Mouse (Mus musculus) fat pad, adult 2 months (tissue): ENCODE measurements around the gene Igsf8.

ENCODE experiments used
- DNase-seq: peaks from one replicate; pipeline ENCODE4 v3.0.0-alpha.2; 2011; ENCODE audit warnings: low read depth, low spot score; ENCODE audit errors: extremely low read depth

Igsf8 gene

DNA sequence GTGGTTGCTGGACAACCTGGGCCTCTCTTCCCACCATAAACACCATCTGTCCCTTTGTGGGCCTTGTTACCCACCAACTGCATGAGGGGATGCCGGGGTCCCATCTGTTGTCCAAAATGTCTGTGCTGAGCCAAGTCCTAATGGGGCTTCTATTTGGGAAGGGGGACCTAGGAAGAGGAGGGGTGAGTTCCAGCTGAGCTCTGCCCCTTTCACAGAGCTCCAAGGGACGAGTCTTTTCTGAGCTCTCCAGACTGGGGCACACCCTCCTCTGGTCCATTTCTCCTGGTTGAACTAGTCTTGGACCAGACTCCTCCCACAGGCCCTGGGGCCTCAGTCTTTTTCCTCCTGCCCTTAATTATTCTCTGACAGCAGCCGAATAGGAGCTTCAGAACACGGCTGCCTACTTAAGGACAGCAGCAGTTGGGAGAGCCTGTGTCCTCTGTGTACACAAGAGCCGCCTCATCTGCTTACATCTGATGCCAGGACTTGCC lies 58.5 kb downstream of the Igsf8 start:
- no peak for DNase-seq

DNA sequence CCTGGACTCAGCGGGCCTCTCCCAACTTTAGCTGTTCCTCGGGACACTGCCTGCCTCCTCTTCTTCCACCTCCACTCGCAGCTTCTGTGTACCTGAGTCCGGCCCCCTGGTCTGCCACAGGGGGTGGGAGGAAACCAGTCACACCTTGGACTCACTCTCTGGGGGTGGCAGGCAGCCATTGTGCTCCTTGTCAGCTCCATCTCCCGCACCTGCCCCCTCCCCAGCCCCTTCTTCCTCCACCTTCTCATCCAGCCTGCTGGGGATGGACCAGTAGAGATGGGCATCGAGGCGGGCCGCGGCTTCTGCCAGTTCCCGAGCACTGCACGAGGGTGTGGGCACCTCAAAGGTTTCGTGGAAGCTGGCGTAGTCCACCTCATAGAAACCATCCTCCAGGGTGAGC lies 61.3 kb downstream of the Igsf8 start:
- no peak for DNase-seq

DNA sequence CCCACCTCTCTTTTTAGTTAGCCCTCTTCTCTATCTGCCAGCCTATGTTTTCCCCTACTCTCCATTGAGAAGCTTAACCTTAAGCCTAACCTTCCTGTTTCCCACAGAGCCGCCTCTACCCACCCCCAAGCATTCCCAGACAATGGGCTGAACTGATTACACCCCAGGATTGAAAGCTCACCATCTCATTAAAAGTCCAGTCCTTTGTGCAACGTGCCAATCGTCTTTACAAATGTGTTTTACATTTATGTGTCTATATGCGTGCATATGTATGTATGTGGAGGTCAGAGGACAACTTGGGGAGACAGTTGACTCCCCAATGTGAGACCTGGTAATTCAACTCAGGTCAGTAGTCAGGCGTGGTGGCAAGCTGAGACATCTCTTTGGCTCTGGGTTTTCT lies 61.9 kb downstream of the Igsf8 start:
- no peak for DNase-seq

DNA sequence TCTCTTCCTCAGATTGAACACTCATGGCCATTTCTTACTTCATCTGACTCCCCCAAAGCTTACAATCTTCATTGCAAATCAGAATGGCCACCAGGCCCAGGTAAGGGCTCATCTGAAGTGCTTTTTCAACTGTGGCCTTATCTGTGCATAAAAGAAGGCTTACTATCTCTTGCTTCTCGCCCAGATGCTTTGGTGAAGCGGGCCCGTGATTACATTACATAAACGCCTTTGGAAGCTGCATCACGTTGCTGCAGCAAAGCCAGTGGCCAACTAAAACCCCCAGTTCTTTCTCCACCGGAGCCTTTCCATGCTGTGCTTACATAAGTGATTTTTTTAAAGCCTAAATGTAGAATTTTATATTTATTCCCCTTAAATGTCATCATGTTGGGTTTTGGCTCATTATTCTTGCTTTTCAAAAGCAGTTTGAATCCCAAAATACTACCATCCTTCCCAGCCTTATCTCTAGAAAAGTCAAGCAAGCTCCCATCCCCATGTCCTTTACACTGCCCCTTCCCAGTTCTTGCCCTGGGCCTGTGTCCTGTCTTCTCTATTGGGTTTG lies 62.4 kb downstream of the Igsf8 start:
- DNase-seq: no peak

DNA sequence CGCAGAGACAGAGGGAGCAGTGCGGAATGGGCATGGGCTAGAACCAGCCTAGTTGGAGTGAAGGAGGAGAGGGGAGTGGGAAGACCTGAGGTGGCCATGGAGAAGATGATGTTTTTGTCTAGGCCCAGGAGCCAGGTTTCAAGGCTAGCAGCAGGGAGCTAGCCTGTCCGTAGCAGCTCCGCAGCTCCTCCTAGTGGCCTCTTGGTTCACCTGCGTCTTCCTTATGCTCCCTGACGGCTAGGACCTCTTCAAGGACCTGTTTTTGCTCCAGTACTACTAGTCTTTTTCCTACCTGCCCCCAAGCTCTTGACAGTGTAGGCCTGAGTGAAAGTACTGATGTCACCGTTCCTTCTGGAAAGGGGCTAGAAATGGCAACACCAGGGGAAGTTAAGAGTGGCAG lies 63.3 kb downstream of the Igsf8 start:
- DNase-seq: no peak

DNA sequence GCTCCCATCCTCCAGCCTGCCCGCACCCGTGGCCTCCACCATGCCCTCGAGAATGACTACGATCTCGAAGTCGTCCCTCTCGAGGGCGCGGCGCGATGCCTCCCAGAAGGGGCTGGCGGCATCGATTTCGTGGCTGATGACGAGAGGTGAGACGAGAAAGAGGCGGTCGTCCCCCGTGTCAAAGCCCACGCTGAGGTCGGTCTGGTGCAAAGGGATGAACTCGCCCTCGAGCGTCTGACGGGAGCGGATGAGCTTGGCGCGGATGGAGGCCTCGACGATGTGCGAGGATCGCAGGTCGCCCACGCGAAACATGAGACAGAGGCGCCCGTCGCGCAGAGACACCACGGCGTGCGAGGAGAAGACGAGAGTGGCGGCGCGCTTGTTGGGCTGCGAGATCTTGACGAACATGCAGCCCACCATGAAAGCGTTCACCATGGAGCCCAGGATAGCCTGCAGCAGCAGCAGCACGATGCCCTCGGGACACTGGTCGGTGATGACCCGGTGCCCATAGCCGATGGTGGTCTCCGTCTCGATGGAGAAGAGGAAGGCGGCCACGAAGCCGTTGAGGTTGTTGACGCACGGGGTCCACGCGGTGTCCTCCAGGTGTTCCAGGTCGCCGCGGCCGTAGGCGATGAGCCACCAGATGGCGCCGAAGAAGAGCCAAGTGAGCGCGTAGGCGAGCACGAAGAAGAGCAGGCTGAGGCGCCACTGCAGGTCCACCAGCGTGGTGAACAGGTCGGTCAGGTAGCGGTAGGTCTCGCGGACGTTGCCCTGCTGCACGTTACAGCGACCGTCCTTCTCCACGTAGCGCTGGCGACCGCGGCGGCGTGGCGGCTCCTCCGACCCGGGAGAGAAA lies 64.5 kb downstream of the Igsf8 start:
- no peak for DNase-seq

DNA sequence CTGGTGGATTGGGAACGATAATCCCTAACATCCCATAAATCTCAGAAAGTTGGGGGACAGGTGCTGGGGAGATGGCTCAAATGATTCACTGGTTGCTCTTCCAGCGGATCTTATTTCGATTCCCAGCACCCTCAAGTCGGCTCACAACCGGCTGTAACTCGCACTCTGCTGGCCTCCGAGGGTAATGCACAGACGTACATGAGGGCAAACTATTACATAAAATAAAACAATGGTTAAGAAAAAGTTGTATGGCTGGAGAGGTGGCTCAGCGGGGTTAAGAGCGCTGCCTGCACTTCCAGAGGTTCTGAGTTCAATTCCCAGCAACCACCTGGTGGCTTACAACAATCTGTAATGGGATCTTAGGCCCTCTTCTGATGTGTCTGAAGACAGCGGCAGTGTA lies 65.2 kb downstream of the Igsf8 start:
- DNase-seq: no peak

DNA sequence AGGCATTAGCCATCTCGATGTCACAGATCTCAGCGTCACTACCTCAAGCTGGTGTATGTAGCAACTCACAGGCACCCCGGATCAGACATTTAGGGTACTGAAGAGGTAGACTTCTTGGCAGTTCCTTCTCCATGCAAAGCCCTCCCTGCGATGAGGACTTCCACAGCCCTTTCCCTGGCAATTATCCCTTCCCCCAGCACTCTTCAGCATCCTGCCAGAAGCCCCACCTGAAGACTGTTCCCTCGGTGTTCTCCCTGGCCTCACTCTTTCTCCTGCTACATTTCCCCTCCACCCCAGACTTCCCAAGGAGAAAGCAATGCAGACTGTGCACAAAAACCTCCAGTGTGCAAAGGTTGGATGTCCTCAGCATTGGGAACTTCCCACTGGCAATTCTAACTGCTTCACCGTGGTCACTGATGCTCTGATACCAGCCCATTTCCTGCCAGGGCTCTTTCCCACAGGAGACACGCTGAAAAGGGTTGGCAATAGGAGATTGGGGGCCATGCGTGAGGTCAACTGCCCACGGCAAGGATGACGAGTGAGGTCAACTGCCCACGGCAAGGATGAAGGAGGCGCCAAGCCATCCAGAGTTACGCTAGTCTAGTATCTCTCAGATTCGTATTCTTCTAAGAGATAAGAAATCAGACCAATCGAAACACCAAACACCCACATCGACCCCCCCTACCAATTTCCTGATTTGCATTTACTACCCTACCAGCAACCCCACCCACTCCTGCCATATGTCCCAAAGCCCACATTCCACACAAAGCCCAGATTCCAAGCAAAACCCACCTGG lies 66.0 kb downstream of the Igsf8 start:
- DNase-seq: no peak

DNA sequence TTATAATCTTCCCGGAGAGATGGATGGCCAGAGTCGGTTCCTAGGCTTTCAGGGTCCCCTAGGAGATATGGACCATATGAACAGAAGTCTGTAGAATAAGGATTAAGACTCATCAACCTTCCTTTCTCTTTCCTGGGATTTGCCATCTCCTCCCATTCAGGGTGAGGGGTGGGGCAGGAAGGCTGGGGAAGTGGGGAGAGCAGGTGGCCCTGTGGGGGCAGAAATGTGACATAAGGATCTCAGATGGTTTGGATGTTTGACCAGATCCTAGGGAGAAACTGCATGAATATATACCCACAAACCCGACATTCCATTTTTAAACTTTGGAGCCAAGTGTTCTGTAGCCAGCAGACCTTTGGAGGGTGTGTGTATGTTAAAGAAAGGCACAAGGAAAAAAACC lies 66.6 kb downstream of the Igsf8 start:
- DNase-seq: no peak

DNA sequence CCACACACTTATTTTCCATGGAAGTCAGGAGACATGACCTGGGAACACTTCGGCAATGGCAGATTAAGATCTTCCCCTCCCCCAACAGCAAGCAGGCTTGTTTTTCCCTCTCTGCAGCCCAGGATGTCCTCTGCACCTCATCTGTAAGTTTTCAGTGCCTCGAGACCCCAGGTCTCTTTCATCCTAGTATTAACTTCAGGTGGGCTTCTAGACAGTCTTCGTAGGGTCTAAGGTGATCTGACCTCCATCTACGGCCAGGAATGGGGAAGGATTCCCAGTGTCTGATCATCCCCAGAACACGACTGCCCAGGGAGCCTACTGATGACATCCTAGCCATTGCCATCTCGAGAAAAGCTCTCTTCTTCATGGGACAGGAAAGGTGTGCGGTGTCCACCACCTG lies 67.0 kb downstream of the Igsf8 start:
- no peak for DNase-seq

DNA sequence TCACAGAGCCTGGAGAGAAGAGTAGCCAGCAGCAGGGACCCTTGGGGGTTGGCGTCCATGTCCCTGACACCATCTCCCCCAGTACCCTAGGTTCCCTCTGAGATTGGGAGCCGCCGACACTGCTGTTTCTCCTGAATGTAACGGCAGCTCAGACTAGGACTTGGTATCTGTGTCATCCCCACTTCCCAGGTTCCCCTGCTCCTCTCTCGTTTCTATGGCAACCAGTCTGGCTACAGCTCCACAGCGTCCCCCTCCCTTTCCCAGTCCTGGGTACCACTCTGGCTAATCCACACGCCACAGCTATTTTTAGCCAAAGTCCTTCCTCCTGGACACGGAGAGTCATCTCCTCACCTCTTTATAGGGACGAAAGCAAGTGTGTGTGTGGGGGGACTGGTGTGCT lies 67.7 kb downstream of the Igsf8 start, which contains the start of gene Kcnj9:
Gene Kcnj9 (minus strand): TSS at position 188 of the 400 bp plus-strand sequence.
- DNase-seq: no peak

DNA sequence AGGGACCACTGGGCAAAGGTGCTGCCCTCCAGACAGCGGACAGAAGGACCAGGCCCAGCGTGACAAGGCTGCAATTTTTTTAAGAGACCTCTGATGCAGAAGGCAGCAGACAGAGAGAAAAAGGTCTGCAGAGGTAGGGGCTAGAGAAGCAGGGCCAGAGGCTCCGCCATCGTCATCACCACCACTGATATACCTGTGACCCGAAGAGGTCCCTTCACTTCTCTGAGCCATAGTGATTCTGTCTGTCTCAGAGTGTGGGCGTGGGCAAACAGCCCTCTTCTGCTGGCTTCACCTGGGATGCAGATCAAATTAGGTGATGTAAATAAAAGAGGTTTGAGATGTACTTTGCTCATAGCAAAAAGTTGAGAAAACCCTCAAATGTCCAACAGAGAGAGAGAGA lies 68.2 kb downstream of the Igsf8 start:
- DNase-seq: no peak

DNA sequence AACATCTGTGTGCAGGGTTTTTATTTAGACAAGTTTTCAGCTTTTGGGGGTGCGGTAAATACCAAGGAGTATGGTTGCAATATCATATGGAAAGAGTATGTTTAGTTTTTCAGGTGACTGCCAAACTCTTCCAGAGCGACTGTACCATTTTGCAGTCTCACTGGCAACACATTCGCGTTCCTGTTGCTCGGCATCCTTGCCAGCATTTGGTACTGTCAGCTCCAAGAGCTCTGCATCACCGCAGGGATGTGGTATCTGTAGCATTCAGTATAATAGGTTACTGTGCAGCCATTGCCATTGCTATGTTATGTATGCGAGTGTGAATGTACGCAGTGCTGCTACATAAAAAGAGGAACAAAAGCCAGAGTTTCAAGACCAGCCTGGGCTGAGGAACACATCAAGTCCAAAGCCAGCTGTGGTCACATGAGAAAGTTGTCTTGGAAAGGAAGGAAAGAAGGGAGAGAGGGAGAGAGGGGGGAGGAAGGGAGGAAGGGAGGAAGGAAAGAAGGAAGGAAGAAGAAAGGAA lies 70.0 kb downstream of the Igsf8 start:
- DNase-seq: no peak

DNA sequence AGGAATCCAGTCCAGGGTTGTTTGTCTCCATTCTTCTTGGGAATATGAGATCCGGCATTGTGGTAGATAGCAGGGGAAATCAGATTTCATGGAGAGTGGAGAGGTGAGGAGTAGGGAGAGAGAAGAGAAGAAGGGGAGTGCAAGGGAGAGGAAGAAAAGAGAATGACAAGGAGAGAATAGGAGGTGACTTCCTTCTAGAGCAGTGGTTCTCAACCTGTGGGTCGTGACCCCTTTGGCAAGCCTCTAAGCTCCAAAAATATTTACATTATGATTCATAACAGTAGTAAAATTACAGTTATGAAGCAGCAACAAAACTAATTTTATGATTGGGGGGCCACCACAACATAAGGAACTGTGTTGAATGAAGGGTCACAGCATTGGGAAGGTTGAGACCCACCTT lies 71.5 kb downstream of the Igsf8 start:
- no peak for DNase-seq

DNA sequence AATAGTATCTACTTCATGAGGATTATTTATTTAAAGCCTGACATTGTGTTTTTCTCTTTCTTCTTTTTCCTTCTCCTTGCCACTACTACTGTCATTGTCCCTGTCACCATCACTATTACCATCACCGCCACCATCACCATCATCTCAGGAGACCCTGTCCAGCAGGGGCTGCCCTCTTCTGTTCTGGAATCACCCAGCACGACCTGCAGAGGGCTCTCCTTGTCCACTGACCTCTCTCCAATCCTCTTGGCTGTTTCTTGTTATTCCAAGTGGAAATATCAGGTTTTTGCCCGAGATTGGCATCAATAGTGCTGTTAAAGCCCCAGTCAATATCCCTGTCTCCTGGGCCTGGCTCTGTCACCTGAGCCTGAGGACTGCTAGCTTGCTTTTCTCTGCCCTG lies 72.1 kb downstream of the Igsf8 start:
- DNase-seq: no peak

DNA sequence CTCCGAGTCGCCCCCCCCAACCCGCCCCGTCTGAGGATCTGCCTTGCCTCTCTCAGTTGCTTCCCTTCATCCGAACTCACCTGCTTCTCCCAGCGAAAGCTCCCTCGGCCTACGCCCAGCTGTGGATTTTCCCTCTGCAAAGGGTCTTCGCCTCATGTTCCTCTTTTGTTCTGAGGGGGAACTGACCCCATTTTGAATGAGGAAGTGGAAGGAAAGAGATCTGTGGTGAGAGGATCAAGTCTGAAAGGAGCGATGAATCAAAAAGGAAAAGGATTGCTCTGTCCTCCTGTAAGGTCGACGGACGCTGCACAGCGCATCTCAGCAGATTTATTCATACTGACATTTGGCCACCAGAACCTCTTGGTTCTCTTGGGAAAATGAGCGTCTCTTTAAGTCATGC lies 74.4 kb downstream of the Igsf8 start:
- DNase-seq: no peak

DNA sequence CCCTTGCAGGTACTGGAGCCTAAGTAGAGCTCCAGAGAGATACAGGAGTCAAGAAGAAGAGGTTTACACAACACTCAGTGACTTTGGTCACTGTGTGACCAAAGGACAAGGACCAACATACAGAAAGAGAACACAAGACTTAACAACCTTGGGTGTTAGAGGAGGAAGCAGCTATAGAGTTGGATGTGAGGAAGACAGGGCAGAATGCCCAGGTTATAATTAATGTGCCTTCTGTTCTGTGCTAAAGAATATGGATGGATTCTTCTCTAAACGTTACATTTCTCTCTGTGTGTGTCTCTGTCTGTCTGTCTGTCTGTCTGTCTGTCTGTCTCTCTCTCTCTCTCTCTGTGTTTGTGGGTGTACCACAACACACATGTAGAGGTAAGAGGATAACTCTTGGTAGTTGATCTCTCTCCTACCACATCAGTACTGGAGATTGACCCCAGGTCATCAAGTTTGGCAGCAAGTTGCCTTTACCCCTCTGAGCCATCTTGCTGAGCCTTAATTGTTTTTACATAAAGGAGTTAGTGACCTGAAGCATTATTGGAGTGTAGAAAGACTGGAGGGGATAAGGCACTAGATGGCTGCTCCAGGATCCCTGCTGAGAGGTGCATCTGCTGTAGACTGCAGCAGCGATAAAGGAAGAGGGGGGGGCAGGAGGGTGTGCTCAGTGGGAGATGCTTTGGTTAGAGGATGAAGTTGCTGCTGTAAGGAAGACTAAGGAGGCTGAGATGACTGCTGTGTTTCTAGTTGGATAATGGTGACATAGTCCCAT lies 76.2 kb downstream of the Igsf8 start:
- no peak for DNase-seq

DNA sequence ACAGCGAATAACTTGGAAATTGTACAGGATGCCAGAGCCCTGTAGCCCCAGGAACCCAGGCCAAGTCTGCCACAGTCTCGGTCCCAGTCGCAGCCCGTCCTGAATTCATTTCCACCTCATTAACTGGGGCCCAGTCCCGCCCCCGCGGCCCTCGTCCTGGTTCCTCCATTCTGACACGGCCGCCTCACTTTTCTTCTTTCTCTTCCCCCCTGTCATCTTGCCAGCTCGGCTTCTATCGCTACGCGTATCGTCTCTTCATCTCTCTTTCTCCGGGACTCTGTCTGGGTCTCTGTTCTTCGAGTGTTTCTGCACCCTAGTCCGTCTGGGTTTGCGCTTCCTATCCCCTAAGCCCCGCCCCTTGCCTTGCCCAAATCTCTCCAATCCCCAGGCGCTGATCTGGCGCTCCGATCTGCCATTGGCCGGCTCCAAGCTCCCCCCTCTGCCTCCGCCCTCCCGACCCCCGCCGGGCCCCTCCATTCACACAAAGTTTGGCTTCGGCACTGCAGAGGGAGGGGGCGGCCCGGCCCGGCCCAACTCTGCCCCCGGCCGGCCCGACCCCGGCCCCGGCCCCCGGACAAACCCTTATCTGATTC lies 79.4 kb downstream of the Igsf8 start, which contains the start of gene Kcnj10:
Gene Kcnj10 (plus strand): TSS at position 482 of the 593 bp plus-strand sequence.
- no peak for DNase-seq

DNA sequence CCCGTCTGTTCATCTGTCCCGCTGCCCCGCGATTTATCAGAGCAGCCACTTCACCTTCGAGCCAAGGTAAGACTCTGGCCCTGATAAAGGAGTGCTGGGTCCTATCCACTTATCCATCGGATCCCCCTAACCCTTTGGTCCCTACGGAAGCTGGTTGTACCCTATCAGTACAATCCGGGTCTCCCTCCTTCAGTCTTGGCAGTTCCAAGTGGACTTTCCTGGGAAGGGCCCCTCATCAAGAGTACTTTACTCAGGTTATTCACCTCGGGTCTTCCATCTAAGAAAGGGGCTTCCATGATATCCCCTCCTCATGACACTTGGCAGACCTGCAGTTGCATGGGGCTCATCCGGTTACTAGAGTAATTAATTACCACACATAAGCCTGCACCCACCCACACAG lies 79.9 kb downstream of the Igsf8 start:
- DNase-seq: no peak

DNA sequence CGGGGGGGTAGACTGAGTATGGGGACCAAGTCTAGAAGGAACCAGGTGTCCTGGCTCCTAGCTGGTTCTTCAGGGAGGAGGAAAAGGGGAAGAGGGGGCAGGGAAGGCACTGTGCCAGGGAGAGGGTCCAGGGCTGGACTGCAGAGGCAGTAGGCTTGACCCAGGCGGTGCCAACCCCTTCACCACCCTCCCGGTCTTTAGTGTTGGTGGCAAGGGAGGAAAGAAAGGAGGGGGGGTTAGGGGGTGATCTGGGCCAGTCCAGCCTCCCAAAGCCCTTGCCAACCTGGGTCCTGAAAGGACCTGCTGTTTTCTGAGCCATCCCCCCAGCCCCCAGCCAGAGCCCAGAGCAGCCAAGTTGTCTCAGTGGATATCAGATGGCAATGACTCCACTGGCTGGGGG lies 81.3 kb downstream of the Igsf8 start:
- DNase-seq: no peak
